Mouse (Mus musculus) heart, adult 8-10 months (tissue): ENCODE measurements around the gene Zfp638. TPM values are rescaled to one million over a fixed set of nuclear protein-coding genes. Genes with fewer than 3 reads are reported as not detected.
"Not testable (repeated sequence)": the region's sequence is repeated elsewhere in the genome, so short reads cannot be mapped to it uniquely, and the experiment has no call there.

Experiments
- DNase-seq: peaks from one replicate; pipeline ENCODE4 v3.0.0; 2022; ENCODE audit warnings: low spot score
- total RNA-seq, 4 experiments: library from RNA; stranded (reverse); gene quantifications; 2 replicates each; pipeline ENCODE4 v1.2.4; 2022

The Zfp638 gene
- total RNA-seq, 4 experiments from 2014 or later: 36.1 to 66.2 (median 52.6) TPM

- DNase-seq: no peak
These were observed 143.0 kb downstream of the Zfp638 start for GRCm38 (mm10) chr6:84009915-84010302.

DNA sequence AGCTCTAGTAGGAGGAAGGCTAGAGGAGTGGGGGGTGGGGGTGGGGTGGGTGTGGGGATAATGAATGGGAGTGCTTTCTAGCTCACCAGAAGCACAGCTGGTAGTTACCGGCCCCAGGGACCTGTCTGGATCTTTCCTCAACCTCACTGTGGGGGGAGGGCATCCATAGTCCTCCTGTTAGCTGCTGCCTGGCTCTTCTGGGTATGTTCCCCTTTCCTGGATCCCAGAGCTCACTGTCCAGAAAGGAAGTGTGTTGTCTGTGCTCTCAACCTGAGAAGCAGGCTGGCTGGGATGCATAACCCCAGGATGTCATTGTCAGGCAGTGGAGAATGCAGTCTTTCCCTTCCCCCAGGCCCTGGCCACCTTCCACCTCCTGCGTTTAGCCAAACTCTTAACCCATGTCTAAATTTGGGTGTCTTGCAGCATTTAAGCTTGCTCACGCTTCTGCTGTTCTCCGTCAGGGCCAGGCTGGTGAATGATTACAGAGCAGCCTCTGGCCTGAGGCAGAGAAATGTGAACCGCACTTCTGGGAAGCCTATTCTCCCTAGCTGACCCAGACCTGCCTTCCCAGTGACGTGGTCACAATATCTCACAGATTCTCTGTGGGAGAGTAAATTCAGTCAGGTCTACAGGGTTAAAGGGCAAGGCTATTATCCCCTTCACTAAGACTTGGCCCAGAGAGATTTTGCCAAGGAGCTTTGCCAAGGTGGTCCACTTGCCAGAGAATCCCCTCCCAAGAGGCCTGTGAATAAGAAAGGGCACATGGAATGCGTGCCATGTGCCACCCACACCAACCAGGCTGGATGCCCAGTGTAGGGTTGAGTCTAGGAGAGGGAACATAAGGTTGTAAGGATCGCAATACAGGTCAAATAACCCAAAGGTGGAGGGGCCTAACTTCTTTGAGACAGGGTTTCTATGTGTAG lies 143.7 kb downstream of the Zfp638 start:
- peak; percentile 80 for DNase-seq

- not testable (repeated sequence) for DNase-seq
These were observed 148.2 kb downstream of the Zfp638 start for GRCm38 (mm10) chr6:84014961-84015683.

DNA sequence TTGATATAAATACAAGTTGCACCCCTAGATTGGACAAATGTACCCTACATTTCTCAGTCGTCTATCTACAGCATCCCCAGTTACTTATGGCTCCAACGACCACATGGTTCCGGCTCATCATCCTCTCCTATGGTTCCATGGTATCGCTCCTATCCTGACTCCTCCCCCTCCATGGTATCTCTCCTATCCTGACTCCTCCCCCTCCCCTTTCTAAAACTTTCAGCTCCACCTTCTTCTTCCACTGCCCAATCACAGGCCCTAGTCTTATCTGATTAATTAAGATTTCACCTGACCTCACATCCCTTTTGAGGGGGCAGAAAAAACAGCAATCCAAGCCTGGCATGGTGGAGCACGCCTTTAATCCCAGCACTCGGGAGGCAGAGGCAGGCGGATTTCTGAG lies 149.9 kb downstream of the Zfp638 start:
- no peak for DNase-seq

GRCm38 (mm10) chr6:84017392-84017791 lies 150.5 kb downstream of the Zfp638 start:
- no peak for DNase-seq

DNA sequence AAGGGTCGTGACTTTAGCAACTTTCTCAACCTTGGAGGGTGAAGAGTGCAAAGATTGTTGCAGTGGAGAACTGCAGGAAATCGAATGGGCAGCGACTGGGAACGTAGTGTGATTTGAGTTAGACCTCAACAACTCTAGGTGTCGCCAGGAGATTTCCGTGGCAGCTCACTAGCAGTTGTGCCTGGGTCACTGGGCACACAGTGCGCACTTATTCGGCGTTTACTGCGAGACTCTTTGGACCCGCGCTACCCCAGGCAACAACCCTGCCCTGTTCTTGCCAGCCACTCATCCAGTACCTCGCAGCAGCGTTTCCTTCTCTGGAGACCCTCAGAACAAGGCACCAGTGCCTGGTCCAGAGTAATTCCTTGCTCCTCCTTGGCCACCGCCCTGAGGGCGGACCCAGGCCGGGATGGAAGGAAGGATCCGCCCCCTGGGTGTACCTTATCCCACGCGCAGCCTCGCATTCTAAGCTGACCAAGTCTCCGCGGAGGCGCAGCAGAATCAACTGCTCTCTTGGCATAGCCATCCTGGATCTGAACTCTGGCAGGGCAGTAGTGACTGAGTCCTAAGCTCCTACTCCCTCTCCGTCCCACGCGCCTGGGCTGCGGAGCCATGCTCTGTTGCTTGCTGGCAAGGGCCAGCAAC lies 152.1 kb downstream of the Zfp638 start:
- DNase-seq: peak; percentile 78

GRCm38 (mm10) chr6:84020002-84020401 lies 153.1 kb downstream of the Zfp638 start:
- peak; percentile 28 for DNase-seq

DNA sequence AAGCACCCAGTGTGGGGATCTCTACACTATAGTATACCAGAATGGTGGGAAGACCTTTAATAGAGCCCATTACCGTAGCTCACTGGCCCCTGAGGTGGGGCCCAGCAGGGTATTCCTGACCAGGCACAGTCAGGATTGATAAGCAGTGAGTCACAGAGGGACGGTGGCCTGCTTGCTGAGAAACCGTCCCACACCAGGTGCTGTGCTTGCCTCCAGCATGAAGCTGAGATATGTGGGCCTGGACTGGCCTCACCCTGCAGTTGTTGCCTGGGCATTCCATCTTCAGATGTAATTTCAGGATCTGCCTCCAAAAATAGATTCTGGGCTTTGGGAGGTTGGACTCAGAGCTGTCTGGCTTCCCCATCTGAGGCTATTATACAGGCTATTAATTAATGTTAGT lies 155.1 kb downstream of the Zfp638 start:
- no peak for DNase-seq

- no peak for DNase-seq
These were observed 158.7 kb downstream of the Zfp638 start for GRCm38 (mm10) chr6:84025636-84026035.

DNA sequence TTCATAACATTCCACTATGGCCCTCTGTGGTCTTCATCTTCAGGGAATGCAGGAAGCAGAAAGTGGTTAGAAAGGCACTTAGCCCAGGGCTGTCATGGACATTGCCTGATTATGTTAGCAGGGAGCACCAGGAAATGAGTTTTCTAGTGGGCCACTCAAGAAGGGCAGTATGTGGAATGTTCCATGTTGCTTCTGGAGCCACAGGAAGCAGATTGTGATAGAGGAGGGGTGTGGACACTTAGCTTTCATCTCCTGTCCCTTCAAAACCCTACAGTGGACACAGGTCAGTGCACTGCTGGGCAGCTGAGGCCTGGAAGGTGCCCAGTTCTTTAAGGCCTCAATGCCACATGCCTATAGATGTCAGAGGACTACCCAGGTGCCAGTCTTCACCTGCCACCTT lies 161.9 kb downstream of the Zfp638 start:
- DNase-seq: no peak

GRCm38 (mm10) chr6:84029775-84030174 lies 162.9 kb downstream of the Zfp638 start:
- no peak for DNase-seq

- not testable (repeated sequence) for DNase-seq
These were observed 165.6 kb downstream of the Zfp638 start for GRCm38 (mm10) chr6:84032516-84032915.

Other genes with a start within 250 kb of the Zfp638 start
- gene Clec4f, start 210.9 kb upstream of the Zfp638 start, total RNA-seq: under 1 TPM; 0.25 to 0.57 (median 0.47) TPM
- 1 to 10 TPM in 1 of 4 experiments, under 1 TPM in 3; 0.46 to 1.1 (median 0.75) TPM for gene Cd207, start 189.3 kb upstream of the Zfp638 start, total RNA-seq
- not detected for gene Vax2, start 155.8 kb upstream of the Zfp638 start, total RNA-seq
- under 1 TPM in 1 of 4 experiments, not detected in 3; 0.17 TPM for gene Atp6v1b1, start 124.1 kb upstream of the Zfp638 start, total RNA-seq
- under 1 TPM in 1 of 4 experiments, not detected in 3; 0.22 TPM for gene Ankrd53, start 104.5 kb upstream of the Zfp638 start, total RNA-seq
- gene Tex261, start 91.3 kb upstream of the Zfp638 start, total RNA-seq: 100 to 1,000 TPM in 2 of 4 experiments, 10 to 100 TPM in 2; 91.3 to 107 (median 97.8) TPM
- 10 to 100 TPM; 19.9 to 25.3 (median 22.7) TPM for gene Nagk, start 72.1 kb upstream of the Zfp638 start, total RNA-seq
- gene Paip2b, start 35.4 kb upstream of the Zfp638 start, total RNA-seq: 10 to 100 TPM; 42.5 to 48.7 (median 46.1) TPM
- 100 to 1,000 TPM in 3 of 4 experiments, 10 to 100 TPM in 1; 94.9 to 111 (median 106) TPM for gene Dysf, start 141.5 kb downstream of the Zfp638 start, total RNA-seq